18 mouse cellular contexts compared by ENCODE assay signal in the genomic region with DNA sequence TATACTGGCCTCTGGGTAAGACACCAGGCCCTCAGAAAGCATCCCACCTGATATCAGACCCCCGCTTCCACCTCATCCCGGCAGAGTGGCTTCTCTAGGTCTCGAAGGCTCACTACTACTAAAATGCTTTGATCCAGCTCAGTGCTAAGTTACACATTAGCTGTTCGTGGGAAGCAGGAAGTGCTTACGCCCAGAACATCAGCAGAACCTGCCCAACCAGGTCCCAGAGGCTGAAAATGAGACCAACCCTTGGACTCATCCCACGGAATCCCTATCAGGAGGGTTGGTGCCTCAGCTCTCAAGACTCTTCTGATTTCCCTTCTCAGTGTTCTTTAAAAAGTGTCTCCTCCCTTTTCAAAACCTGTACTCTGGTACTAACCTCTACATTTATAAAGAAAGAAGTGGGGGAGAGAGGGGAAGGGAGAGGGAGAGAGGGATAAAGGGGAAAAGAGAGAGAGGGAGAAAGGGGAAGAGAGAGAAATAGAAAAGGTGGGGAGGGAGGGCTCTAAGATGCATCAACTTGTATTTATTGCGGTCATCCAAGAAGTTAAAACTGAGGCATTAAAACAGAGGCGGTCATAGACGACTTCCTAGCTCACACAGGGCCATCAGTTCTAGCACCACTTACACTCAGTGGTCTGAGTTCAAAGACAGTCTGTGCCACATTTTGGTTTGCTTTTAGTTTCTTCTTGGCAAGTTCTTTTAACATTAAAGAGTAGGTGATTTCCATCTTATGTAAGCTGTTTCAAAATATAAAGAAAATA. TPM values are rescaled to one million over a fixed set of nuclear protein-coding genes. Genes with fewer than 3 reads are reported as not detected.
DNase-seq lines count a peak whose midpoint lies in the region; ATAC-seq and TF ChIP-seq lines count a peak whose summit lies in the region.
"Had no signal": no experiment of that assay in that cellular context is flagged by ENCODE, and none has a peak within 500 bp of the region (broad histone marks: within the 10 kb centered on the region; RNA-seq: fewer than 3 reads in every experiment).

No protein-coding gene starts in this region.

- no peak overlapping the region for H3K27ac ChIP-seq in heart, embryonic 10.5 days
- H3K27ac ChIP-seq in heart, embryonic 11.5 days (ENCODE audit: low read depth, low read length), result no peak overlapping the region
- peak overlapping the region; percentile 31 for H3K27ac ChIP-seq in intestine, embryonic 16.5 days (ENCODE audit: low read length)
- 0 out of 2 replicates have a peak overlapping the region, but pooled peaks have one; percentile 28 for H3K27ac ChIP-seq in kidney, postnatal 0 days
- H3K27ac ChIP-seq in stomach, embryonic 15.5 days, result 0 out of 2 replicates have a peak overlapping the region, but pooled peaks have one; percentile 26
- H3K27ac ChIP-seq in forebrain, embryonic 14.5 days (ENCODE audit: low read depth, low read length), result no peak overlapping the region
- H3K27ac ChIP-seq in hindbrain, embryonic 16.5 days (ENCODE audit: low read depth, low read length), result no peak overlapping the region
- H3K27ac ChIP-seq: forebrain, embryonic 13.5 days; hindbrain, embryonic 10.5 days; lung, embryonic 15.5 days had no signal

- H3K27me3 ChIP-seq in heart, embryonic 10.5 days (ENCODE audit: insufficient read depth, poor library complexity, severe bottlenecking), result no peaks in the 10 kb centered on the region
- no peaks in the 10 kb centered on the region for H3K27me3 ChIP-seq in heart, embryonic 11.5 days (ENCODE audit: control insufficient read depth, insufficient read depth, low read length)
- no peaks in the 10 kb centered on the region for H3K27me3 ChIP-seq in intestine, embryonic 16.5 days (replicated peaks; ENCODE audit: control insufficient read depth, insufficient read depth, low read length)
- H3K27me3 ChIP-seq in kidney, postnatal 0 days (ENCODE audit: insufficient read depth, low read length), result no peaks in the 10 kb centered on the region
- H3K27me3 ChIP-seq in stomach, embryonic 15.5 days (replicated peaks), result no peaks in the 10 kb centered on the region
- H3K27me3 ChIP-seq in forebrain, embryonic 14.5 days (replicated peaks; ENCODE audit: control insufficient read depth, insufficient read depth, low read length), result no peaks in the 10 kb centered on the region
- no peaks in the 10 kb centered on the region for H3K27me3 ChIP-seq in hindbrain, embryonic 16.5 days (replicated peaks; ENCODE audit: control insufficient read depth, insufficient read depth, low read length)
- H3K27me3 ChIP-seq: forebrain, embryonic 13.5 days; lung, embryonic 15.5 days had no signal

- H3K4me3 ChIP-seq in heart, embryonic 10.5 days, result no peak overlapping the region
- no peak overlapping the region for H3K4me3 ChIP-seq in heart, embryonic 11.5 days (ENCODE audit: low read depth, low read length)
- H3K4me3 ChIP-seq in intestine, embryonic 16.5 days (ENCODE audit: low read length), result no peak overlapping the region
- H3K4me3 ChIP-seq in kidney, postnatal 0 days (replicated peaks; ENCODE audit: low read depth, low read length), result no peak overlapping the region
- no peak overlapping the region for H3K4me3 ChIP-seq in stomach, embryonic 15.5 days (replicated peaks)
- no peak overlapping the region for H3K4me3 ChIP-seq in forebrain, embryonic 14.5 days (ENCODE audit: low read depth, low read length)
- no peak overlapping the region for H3K4me3 ChIP-seq in hindbrain, embryonic 16.5 days (ENCODE audit: low read length)
- H3K4me3 ChIP-seq: forebrain, embryonic 13.5 days; hindbrain, embryonic 10.5 days; lung, embryonic 15.5 days had no signal

- no peak overlapping the region for H3K9ac ChIP-seq in heart, embryonic 11.5 days (ENCODE audit: low read depth, low read length)
- H3K9ac ChIP-seq in intestine, embryonic 16.5 days (ENCODE audit: low read depth, low read length), result no peak overlapping the region
- no peak overlapping the region for H3K9ac ChIP-seq in kidney, postnatal 0 days (ENCODE audit: low read depth, low read length)
- no peak overlapping the region for H3K9ac ChIP-seq in stomach, embryonic 15.5 days
- no peak overlapping the region for H3K9ac ChIP-seq in forebrain, embryonic 14.5 days (ENCODE audit: low read length)
- H3K9ac ChIP-seq in hindbrain, embryonic 16.5 days (ENCODE audit: low read depth, low read length), result no peak overlapping the region
- H3K9ac ChIP-seq: forebrain, embryonic 13.5 days; lung, embryonic 15.5 days had no signal

- H3K4me2 ChIP-seq in heart, embryonic 11.5 days, result no peak overlapping the region
- peak overlapping the region; percentile 37; the same call in 1 of the 2 replicates for H3K4me2 ChIP-seq in intestine, embryonic 16.5 days (ENCODE audit: low read depth, low read length)
- no peak overlapping the region for H3K4me2 ChIP-seq in kidney, postnatal 0 days (ENCODE audit: low read length)
- no peak overlapping the region; the same call in 1 of the 2 replicates for H3K4me2 ChIP-seq in stomach, embryonic 15.5 days
- H3K4me2 ChIP-seq in forebrain, embryonic 14.5 days (ENCODE audit: low read length), result no peak overlapping the region
- no peak overlapping the region for H3K4me2 ChIP-seq in hindbrain, embryonic 16.5 days (ENCODE audit: low read length)
- H3K4me2 ChIP-seq: forebrain, embryonic 13.5 days; lung, embryonic 15.5 days had no signal

- 84% methylated on average over 9 of the region's 9 CpGs for WGBS in heart, embryonic 10.5 days
- WGBS in heart, embryonic 11.5 days (ENCODE audit: insufficient replicate concordance), result 81% methylated on average over 9 of the region's 9 CpGs
- WGBS in intestine, embryonic 16.5 days, result 59% methylated on average over 9 of the region's 9 CpGs
- 54% methylated on average over 9 of the region's 9 CpGs for WGBS in kidney, postnatal 0 days
- WGBS in stomach, embryonic 15.5 days, result 74% methylated on average over 9 of the region's 9 CpGs
- WGBS in forebrain, embryonic 14.5 days, result 94% methylated on average over 9 of the region's 9 CpGs
- WGBS in hindbrain, embryonic 16.5 days, result 92% methylated on average over 9 of the region's 9 CpGs

- no peaks in the 10 kb centered on the region for H3K9me3 ChIP-seq in heart, embryonic 10.5 days
- no peaks in the 10 kb centered on the region for H3K9me3 ChIP-seq in heart, embryonic 11.5 days (replicated peaks; ENCODE audit: control insufficient read depth, low read length)
- H3K9me3 ChIP-seq in intestine, embryonic 16.5 days (ENCODE audit: control insufficient read depth, low read length), result no peaks in the 10 kb centered on the region
- no peaks in the 10 kb centered on the region for H3K9me3 ChIP-seq in kidney, postnatal 0 days (replicated peaks; ENCODE audit: low read length)
- no peaks in the 10 kb centered on the region for H3K9me3 ChIP-seq in stomach, embryonic 15.5 days
- no peaks in the 10 kb centered on the region for H3K9me3 ChIP-seq in forebrain, embryonic 14.5 days (replicated peaks; ENCODE audit: control insufficient read depth, low read length)
- no peaks in the 10 kb centered on the region for H3K9me3 ChIP-seq in hindbrain, embryonic 16.5 days (ENCODE audit: control insufficient read depth, low read length)
- H3K9me3 ChIP-seq: forebrain, embryonic 13.5 days; hindbrain, embryonic 10.5 days; lung, embryonic 15.5 days had no signal

- peak; percentile 33 for DNase-seq in heart, embryonic 10.5 days (ENCODE audit: low spot score)
- no peak for DNase-seq in kidney, postnatal 0 days (ENCODE audit: low spot score)
- DNase-seq in forebrain, embryonic 14.5 days (ENCODE audit: low spot score), result no peak
- no peak for DNase-seq in cerebellum, postnatal 4 days (ENCODE audit: low spot score in 2 of 2)
- DNase-seq: adrenal gland, adult 8-10 months; cerebellum, postnatal 10 days; embryo, embryonic 11 days; left cerebral cortex, postnatal 4 days; midbrain, embryonic 14.5 days; retina, postnatal 1 day; thymus, postnatal 36 days had no signal

- no peaks in the 10 kb centered on the region for H3K36me3 ChIP-seq in heart, embryonic 10.5 days
- H3K36me3 ChIP-seq in heart, embryonic 11.5 days (ENCODE audit: control insufficient read depth, insufficient read depth, low read length), result no peaks in the 10 kb centered on the region
- H3K36me3 ChIP-seq in intestine, embryonic 16.5 days (ENCODE audit: control insufficient read depth, insufficient read depth, low read length), result no peaks in the 10 kb centered on the region
- H3K36me3 ChIP-seq in kidney, postnatal 0 days (ENCODE audit: insufficient read depth, low read length), result no peaks in the 10 kb centered on the region
- no peaks in the 10 kb centered on the region for H3K36me3 ChIP-seq in stomach, embryonic 15.5 days
- no peaks in the 10 kb centered on the region for H3K36me3 ChIP-seq in forebrain, embryonic 14.5 days (ENCODE audit: control insufficient read depth, insufficient read depth, low read length)
- H3K36me3 ChIP-seq in hindbrain, embryonic 16.5 days (ENCODE audit: control insufficient read depth, insufficient read depth, low read length), result no peaks in the 10 kb centered on the region
- H3K36me3 ChIP-seq: hindbrain, embryonic 10.5 days; lung, embryonic 15.5 days had no signal

- no peak for ATAC-seq in heart, embryonic 11.5 days (replicated peaks; ENCODE audit: insufficient number of reproducible peaks, low FRiP score, low TSS enrichment)
- ATAC-seq in intestine, embryonic 16.5 days, result peak; percentile 98
- no peak for ATAC-seq in kidney, postnatal 0 days (replicated peaks; ENCODE audit: low FRiP score, low read depth)
- peak; percentile 39; the same call in 1 of the 2 replicates for ATAC-seq in stomach, embryonic 15.5 days (ENCODE audit: insufficient read depth, low FRiP score, low read depth)
- ATAC-seq in forebrain, embryonic 14.5 days, result no peak
- no peak for ATAC-seq in hindbrain, embryonic 16.5 days
- ATAC-seq: forebrain, embryonic 13.5 days had no signal

- H3K4me1 ChIP-seq in heart, embryonic 10.5 days, result no peaks in the 10 kb centered on the region
- H3K4me1 ChIP-seq in heart, embryonic 11.5 days (ENCODE audit: control insufficient read depth, insufficient read depth, low read length), result no peaks in the 10 kb centered on the region
- 0 out of 2 replicates have a peak, but pooled peaks cover 7% of the 10 kb centered on the region for H3K4me1 ChIP-seq in intestine, embryonic 16.5 days (ENCODE audit: control insufficient read depth, insufficient read depth, low read length)
- no peaks in the 10 kb centered on the region for H3K4me1 ChIP-seq in kidney, postnatal 0 days (replicated peaks; ENCODE audit: insufficient read depth, low read length)
- H3K4me1 ChIP-seq in stomach, embryonic 15.5 days, result no peaks in the 10 kb centered on the region
- H3K4me1 ChIP-seq in forebrain, embryonic 14.5 days (ENCODE audit: control insufficient read depth, insufficient read depth, low read length), result no peaks in the 10 kb centered on the region
- H3K4me1 ChIP-seq in hindbrain, embryonic 16.5 days (ENCODE audit: control insufficient read depth, insufficient read depth, low read depth, low read length), result no peaks in the 10 kb centered on the region
- H3K4me1 ChIP-seq: hindbrain, embryonic 10.5 days; lung, embryonic 15.5 days had no signal

- no peak for TF ChIP-seq CTCF in kidney, postnatal 0 days (IDR thresholded peaks at IDR 0.05; ENCODE audit: low read depth)

RNA-seq across cellular contexts. Expression of gene Abhd12, which starts 45.6 kb away (rescaled TPM):
- 53.7 and 54.8 TPM in 2 replicates for polyA plus RNA-seq in heart, embryonic 10.5 days (2016; fragmentation: Nextera tagmentation; extraction: Ambion mirVana)
- polyA plus RNA-seq in heart, embryonic 11.5 days (2014; fragmentation: Nextera tagmentation; extraction: Ambion mirVana), result 44.9 and 49.2 TPM in 2 replicates
- 49.7 and 52.1 TPM in 2 replicates for polyA plus RNA-seq in intestine, embryonic 16.5 days (2015; fragmentation: Nextera tagmentation; extraction: Ambion mirVana)
- polyA plus RNA-seq in kidney, postnatal 0 days (2015; fragmentation: Nextera tagmentation; extraction: Ambion mirVana), result 70.1 and 71.3 TPM in 2 replicates
- 58.3 and 58.7 TPM in 2 replicates for polyA plus RNA-seq in stomach, embryonic 15.5 days (2015; fragmentation: Nextera tagmentation; extraction: Ambion mirVana)
- polyA plus RNA-seq in forebrain, embryonic 14.5 days (2014; fragmentation: Nextera tagmentation; extraction: Ambion mirVana), result 89.8 and 100 TPM in 2 replicates
- polyA plus RNA-seq in hindbrain, embryonic 16.5 days (2015; fragmentation: Nextera tagmentation; extraction: Ambion mirVana), result 143 and 157 TPM in 2 replicates

RNA-seq across cellular contexts. Expression of gene Gins1, which starts 46.3 kb away (rescaled TPM):
- polyA plus RNA-seq in heart, embryonic 10.5 days (2016; fragmentation: Nextera tagmentation; extraction: Ambion mirVana), result 38.0 and 57.1 TPM in 2 replicates
- 37.8 and 39.0 TPM in 2 replicates for polyA plus RNA-seq in heart, embryonic 11.5 days (2014; fragmentation: Nextera tagmentation; extraction: Ambion mirVana)
- 20.4 and 26.4 TPM in 2 replicates for polyA plus RNA-seq in intestine, embryonic 16.5 days (2015; fragmentation: Nextera tagmentation; extraction: Ambion mirVana)
- polyA plus RNA-seq in kidney, postnatal 0 days (2015; fragmentation: Nextera tagmentation; extraction: Ambion mirVana), result 26.4 and 30.3 TPM in 2 replicates
- 33.3 and 35.6 TPM in 2 replicates for polyA plus RNA-seq in stomach, embryonic 15.5 days (2015; fragmentation: Nextera tagmentation; extraction: Ambion mirVana)
- 36.8 and 50.3 TPM in 2 replicates for polyA plus RNA-seq in forebrain, embryonic 14.5 days (2014; fragmentation: Nextera tagmentation; extraction: Ambion mirVana)
- polyA plus RNA-seq in hindbrain, embryonic 16.5 days (2015; fragmentation: Nextera tagmentation; extraction: Ambion mirVana), result 14.1 and 14.5 TPM in 2 replicates

Comparison
In these comparisons a context has a peak if more than half of its experiments do, and no peak if none do; other contexts are left out.
1. H3K27ac ChIP-seq: peak in intestine, embryonic 16.5 days (single experiment), kidney, postnatal 0 days (single experiment) and stomach, embryonic 15.5 days (single experiment); none in heart, embryonic 10.5 days (single experiment), heart, embryonic 11.5 days (single experiment), forebrain, embryonic 14.5 days (single experiment) and hindbrain, embryonic 16.5 days (single experiment).
2. ATAC-seq: peak in intestine, embryonic 16.5 days (single experiment) and stomach, embryonic 15.5 days (single experiment); none in heart, embryonic 11.5 days (single experiment), kidney, postnatal 0 days (single experiment), forebrain, embryonic 14.5 days (single experiment) and hindbrain, embryonic 16.5 days (single experiment).